Comparison of ENCODE assay signal across 11 mouse cellular contexts in the genomic region with DNA sequence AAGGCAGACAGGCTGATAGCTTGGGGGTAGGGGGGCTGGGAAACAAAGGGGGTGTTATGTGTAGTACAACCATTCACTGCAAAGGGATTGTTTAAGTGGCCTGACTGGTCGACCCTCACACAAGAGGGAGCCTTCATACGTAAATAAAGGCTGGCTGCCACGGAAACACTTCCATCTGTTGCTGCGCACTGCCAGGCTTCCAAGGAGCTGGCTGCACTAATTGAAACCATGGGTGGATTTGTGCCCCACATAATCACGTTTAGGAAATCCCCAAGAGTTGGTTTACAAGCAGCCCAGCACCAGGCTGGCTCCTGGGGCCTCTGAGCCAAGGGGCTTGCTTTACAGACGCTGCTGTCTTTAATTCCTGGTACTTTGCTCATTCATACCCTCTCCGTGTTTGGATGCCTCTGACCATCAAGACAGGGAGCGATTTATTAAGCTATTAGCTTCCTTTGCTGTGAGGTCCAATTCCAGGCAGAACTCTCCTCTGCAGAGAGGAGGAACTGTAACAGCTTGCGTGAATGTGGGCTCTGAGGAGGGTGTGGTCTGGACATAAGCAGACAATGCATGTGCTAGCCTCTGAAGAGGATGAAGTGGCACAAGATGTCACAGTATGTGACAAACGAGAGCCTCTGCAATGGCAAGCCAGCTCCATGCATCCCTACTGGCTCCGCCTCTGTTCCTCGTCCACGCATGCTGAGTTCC.
DNase-seq lines count a peak whose midpoint lies in the region; ATAC-seq and TF ChIP-seq lines count a peak whose summit lies in the region.
"Had no signal": no experiment of that assay in that cellular context is flagged by ENCODE, and none has a peak within 500 bp of the region (broad histone marks: within the 10 kb centered on the region; RNA-seq: fewer than 3 reads in every experiment).

No protein-coding gene starts in this region.

- DNase-seq in layer of hippocampus, postnatal 10 days (ENCODE audit: low spot score in 2 of 2): peak; percentile 30 to 50
- no peak for DNase-seq in layer of hippocampus, adult 11-12 months (ENCODE audit: low spot score)
- peak; percentile 84 for DNase-seq in embryonic facial prominence, embryonic 10.5 days (ENCODE audit: low spot score)
- DNase-seq in hindbrain, postnatal 0 days (ENCODE audit: low spot score): peak; percentile 78
- no peak for DNase-seq in adrenal gland, postnatal 25 days
- DNase-seq in adipocyte (ENCODE audit: low spot score): no peak

- TF ChIP-seq CTCF in hindbrain, postnatal 0 days (IDR thresholded peaks at IDR 0.05; ENCODE audit: low read depth): no peak

- ATAC-seq in hindbrain, postnatal 0 days: peak; percentile 91
- peak; percentile 79; the same call in 1 of the 2 replicates for ATAC-seq in neural tube, embryonic 15.5 days (ENCODE audit: low FRiP score)
- no peak for ATAC-seq in frontal cortex, adult (ENCODE audit: low TSS enrichment)

- no peaks in the 10 kb centered on the region for H3K9me3 ChIP-seq in embryonic facial prominence, embryonic 10.5 days
- H3K9me3 ChIP-seq in hindbrain, postnatal 0 days (ENCODE audit: low read length): no peaks in the 10 kb centered on the region
- no peaks in the 10 kb centered on the region for H3K9me3 ChIP-seq in neural tube, embryonic 15.5 days (replicated peaks)
- H3K9me3 ChIP-seq: heart, embryonic 15.5 days had no signal

- 18% methylated on average over 13 of the region's 13 CpGs for WGBS in embryonic facial prominence, embryonic 10.5 days
- 15% methylated on average over 13 of the region's 13 CpGs for WGBS in hindbrain, postnatal 0 days
- 19% methylated on average over 13 of the region's 13 CpGs for WGBS in neural tube, embryonic 15.5 days

- H3K27me3 ChIP-seq in embryonic facial prominence, embryonic 10.5 days (replicated peaks; ENCODE audit: low read depth, poor library complexity, severe bottlenecking): peaks cover 11% of the 10 kb centered on the region; the same call in 1 of the 2 replicates
- H3K27me3 ChIP-seq in hindbrain, postnatal 0 days (ENCODE audit: insufficient read depth, low read length): no peaks in the 10 kb centered on the region; the same call in none of the 2 replicates
- H3K27me3 ChIP-seq in neural tube, embryonic 15.5 days (replicated peaks): peaks cover 7% of the 10 kb centered on the region; the same call in 1 of the 2 replicates
- H3K27me3 ChIP-seq: CH12.LX; heart, embryonic 15.5 days had no signal

- H3K4me1 ChIP-seq in embryonic facial prominence, embryonic 10.5 days: peaks cover 25% of the 10 kb centered on the region
- peaks cover 8% of the 10 kb centered on the region; the same call in 1 of the 2 replicates for H3K4me1 ChIP-seq in hindbrain, postnatal 0 days (ENCODE audit: insufficient read depth, low read length)
- H3K4me1 ChIP-seq in neural tube, embryonic 15.5 days: peaks cover 14% of the 10 kb centered on the region
- H3K4me1 ChIP-seq: heart, embryonic 15.5 days had no signal

- H3K36me3 ChIP-seq in embryonic facial prominence, embryonic 10.5 days (replicated peaks): no peaks in the 10 kb centered on the region
- no peaks in the 10 kb centered on the region for H3K36me3 ChIP-seq in hindbrain, postnatal 0 days (ENCODE audit: insufficient read depth, low read length)
- no peaks in the 10 kb centered on the region for H3K36me3 ChIP-seq in neural tube, embryonic 15.5 days
- H3K36me3 ChIP-seq: heart, embryonic 15.5 days had no signal

- peak overlapping the region; percentile 40 for H3K4me3 ChIP-seq in embryonic facial prominence, embryonic 10.5 days
- peak overlapping the region; percentile 8; the same call in 1 of the 2 replicates for H3K4me3 ChIP-seq in hindbrain, postnatal 0 days (ENCODE audit: low read length)
- no peak overlapping the region for H3K4me3 ChIP-seq in neural tube, embryonic 15.5 days (replicated peaks)
- H3K4me3 ChIP-seq: heart, embryonic 15.5 days had no signal

- peak overlapping the region; percentile 79 for H3K27ac ChIP-seq in embryonic facial prominence, embryonic 10.5 days (replicated peaks)
- H3K27ac ChIP-seq in hindbrain, postnatal 0 days: no peak overlapping the region
- no peak overlapping the region for H3K27ac ChIP-seq in neural tube, embryonic 15.5 days (replicated peaks)
- H3K27ac ChIP-seq: heart, embryonic 15.5 days had no signal

- peak overlapping the region; percentile 41 for H3K4me2 ChIP-seq in hindbrain, postnatal 0 days (ENCODE audit: low read depth, low read length)
- H3K4me2 ChIP-seq in neural tube, embryonic 15.5 days: peak overlapping the region; percentile 26
- H3K4me2 ChIP-seq: heart, embryonic 15.5 days; liver, embryonic 11.5 days had no signal

- no peak overlapping the region for H3K9ac ChIP-seq in hindbrain, postnatal 0 days (replicated peaks; ENCODE audit: low read length)
- no peak overlapping the region for H3K9ac ChIP-seq in neural tube, embryonic 15.5 days (replicated peaks)
- H3K9ac ChIP-seq: heart, embryonic 15.5 days had no signal

Comparison
In these comparisons a context has a peak if more than half of its experiments do, and no peak if none do; other contexts are left out.
1. DNase-seq: peak in layer of hippocampus, postnatal 10 days (2 of 2), embryonic facial prominence, embryonic 10.5 days (single experiment) and hindbrain, postnatal 0 days (single experiment); none in layer of hippocampus, adult 11-12 months (single experiment), adrenal gland, postnatal 25 days (single experiment) and adipocyte (single experiment).